Mouse (Mus musculus): ENCODE results near the gene Pate1.

DNA sequence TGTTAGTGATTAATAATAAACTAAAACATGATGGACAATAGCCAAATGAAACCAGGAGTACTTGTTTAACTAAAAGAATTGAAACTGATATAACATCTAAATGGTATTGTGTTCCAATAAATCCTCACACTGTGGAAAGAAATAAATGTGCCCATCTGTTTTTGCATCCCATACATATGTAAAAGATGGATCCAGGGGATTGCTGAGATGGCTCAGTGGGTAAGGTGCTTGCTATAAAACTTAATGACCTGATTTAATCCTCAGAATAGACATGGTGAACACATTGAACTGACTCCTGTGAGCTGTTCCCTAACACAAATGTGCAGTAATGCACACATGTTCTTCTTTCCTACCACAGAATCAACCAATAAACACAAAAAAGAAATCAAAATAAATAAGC is 4.7 kb upstream of the Pate1 start:
- TF ChIP-seq POLR2A (IDR thresholded peaks at IDR 0.05; ENCODE audit: extremely low read depth, insufficient read depth, low read length): no peak
- no peak for TF ChIP-seq CTCF (IDR thresholded peaks at IDR 0.05; ENCODE audit: extremely low read depth, insufficient read depth, low read length)
